Mouse (Mus musculus) ovary, adult 18-20 months (tissue): ENCODE measurements around the gene Olfr530.

Experiments used
- DNase-seq: peaks from one replicate; pipeline ENCODE4 v3.0.0; 2022; ENCODE audit warnings: low spot score, mixed read lengths

The Olfr530 gene

DNA sequence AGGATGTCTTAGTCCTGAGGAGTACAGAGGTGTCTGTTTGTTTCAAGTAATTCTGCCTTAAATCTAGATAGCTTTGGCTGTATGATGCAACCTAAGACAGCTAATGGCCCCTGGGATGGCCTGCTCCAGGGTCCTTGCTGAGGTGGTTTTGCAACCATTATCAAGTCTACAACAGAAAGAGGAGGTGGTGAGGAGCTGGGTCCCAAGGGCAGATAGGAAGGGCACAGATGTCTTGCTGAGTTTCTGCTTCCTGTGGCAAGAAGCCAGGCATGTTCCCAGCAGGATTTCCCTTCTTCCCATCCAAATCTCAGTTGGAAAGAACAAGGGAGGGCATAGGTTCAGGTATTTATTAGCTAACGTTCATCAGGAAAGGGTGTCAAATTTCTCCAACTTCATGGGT, at the start of gene Olfr530:
TSS of gene Olfr530 (minus strand) at position 101 of the 400 bp plus-strand sequence.
- DNase-seq = no peak

DNA sequence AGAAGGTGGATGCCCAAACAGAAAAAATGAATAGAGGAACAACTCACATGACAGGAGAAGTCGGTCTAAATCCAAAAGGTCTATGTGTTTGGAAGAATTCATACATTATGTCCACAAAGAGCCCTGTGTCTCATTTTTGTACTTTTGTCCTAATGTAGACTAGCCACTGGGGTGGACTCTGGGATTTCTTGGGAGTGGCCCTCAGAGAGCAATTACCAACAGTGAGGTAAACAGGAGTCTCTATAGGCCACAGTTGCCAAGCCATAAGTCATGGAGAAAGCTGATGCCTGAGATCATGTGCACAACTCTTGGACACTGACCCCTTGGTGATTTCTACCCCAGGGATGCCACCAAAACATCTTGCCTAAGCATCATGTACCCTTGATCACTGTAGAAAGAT, 45.4 kb upstream of the Olfr530 start, which contains the start of gene Olfr532:
TSS of gene Olfr532 (minus strand) at position 101 of the 400 bp plus-strand sequence.
- no peak for DNase-seq

DNA sequence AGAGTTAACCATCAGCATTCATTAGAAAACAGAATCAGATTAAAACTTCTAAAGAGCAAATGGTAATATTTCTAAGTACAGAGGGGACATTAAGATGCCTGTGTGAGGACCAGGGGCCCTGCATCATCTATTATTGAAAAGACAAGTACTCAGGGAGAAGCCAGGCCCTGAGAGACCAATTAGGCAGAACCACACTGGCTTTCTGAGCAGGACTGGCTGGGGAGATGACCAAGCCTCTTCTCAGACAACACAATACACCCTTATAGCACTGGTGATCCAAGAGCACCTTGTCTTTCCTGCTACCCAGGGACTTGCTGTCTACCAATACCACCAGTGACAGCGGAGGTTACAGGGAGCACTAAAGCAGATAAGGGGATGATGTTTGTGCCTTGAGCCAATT, 26.7 kb upstream of the Olfr530 start, which contains the start of gene Olfr531:
TSS of gene Olfr531 (minus strand) at position 101 of the 400 bp plus-strand sequence.
- DNase-seq = no peak

DNA sequence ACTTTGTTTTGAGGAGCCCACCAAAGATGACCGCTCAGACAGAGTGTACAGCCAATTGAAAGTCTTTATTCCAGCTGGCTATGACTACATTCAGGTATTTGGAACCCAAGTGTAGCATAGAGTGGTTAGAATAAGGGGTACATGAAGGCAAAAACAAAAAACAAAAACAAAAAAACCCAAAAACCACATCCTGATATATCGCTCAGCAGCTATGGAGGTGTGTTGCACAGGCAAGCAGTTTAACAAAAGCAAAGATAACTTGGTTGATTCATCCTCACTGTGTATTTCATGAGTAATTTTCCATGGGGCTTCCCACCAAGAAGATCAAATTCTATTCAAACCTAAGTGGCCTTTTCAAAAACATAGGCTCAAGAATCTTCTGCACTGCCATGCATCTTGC, 780 bp upstream of the Olfr530 start:
- no peak for DNase-seq

GRCm38 (mm10) chr7:140374300-140374699, 1.8 kb downstream of the Olfr530 start:
- no peak for DNase-seq

- no peak for DNase-seq
Measured at GRCm38 (mm10) chr7:140361571-140361970, 14.6 kb downstream of the Olfr530 start, which contains the start of gene Olfr60. Olfr60 (minus strand) TSS chr7:140361671.

DNA sequence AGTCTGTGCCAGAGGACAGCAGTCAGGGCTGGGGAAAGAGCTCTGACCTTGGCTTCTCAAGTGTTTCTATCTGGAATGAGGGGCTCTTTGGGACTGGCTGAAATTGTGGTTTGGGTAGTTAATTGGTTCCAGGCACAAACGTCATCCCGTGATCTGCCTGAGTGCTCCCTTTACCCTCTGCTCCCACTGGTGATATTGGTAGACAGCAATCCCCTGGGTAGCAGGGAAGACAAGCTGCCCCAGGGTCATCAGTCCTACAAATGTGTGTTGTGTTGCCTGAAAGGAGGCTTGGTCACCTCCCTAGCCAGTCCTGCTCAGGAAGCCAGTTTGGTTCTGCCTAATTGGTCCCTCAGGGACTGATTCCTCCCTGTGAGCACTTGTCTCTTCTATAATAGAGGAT, 42.4 kb downstream of the Olfr530 start, which contains the start of gene Olfr527:
TSS of gene Olfr527 (plus strand) at position 301 of the 400 bp plus-strand sequence.
- no peak for DNase-seq

DNA sequence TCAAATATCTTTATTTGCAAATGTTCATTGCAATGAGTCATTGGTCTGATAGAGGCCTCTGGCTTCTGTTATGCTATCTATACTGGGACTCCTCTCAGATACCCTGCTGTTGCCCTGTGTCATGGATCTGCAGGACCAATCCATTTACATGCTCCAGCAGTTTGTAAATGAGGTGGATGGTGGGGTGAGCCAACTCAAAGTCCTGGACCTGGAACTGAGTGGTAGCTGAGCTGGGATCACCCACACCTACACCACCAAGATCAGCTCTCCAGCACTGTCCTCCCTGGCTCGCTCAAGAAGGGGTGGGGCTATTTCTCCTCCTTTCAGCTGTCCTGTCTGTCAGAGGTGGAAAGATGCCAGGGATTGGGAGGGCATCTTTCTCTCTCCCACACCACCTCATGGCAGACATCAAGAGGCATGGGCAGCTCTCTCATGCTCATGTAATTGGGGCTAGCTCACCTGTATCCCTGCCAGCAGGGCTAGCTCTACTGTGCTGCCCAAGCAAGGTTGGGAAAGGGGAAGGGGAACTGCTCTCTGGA, 46.3 kb downstream of the Olfr530 start:
- DNase-seq = no peak
